Mouse (Mus musculus): ENCODE data around the gene AI837181.

DNA sequence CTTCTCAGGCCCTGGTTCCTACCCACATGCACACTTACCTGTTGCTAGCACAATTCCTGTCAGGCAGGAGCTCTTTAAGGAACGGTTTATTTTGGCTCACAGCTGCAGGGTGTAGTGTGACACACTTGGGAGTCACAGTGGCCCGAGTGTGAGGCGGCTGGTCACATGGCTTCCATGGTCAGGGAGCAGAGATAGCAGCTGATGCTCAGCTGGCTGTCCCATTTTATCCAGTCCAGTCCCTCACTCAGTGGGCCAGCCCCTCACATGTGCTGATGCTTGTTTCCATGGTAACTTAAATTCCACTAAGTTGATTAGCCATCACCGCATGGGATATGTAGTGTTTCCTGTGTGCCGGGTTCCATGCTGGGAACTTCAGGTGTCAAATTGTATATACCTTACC lies 13.0 kb upstream of the AI837181 start:
- no peak for TF ChIP-seq EP300 (IDR thresholded peaks at IDR 0.05)
- TF ChIP-seq CTCF (IDR thresholded peaks at IDR 0.05), result no peak

All from lung, postnatal 0 days (tissue).